8 mouse cellular contexts compared by ENCODE assay signal in genomic region chr8:37062012-37062944, GRCm38 (mm10).
DNase-seq lines count a peak whose midpoint lies in the region; ATAC-seq and TF ChIP-seq lines count a peak whose summit lies in the region.

No protein-coding gene starts in this region.

- H3K27ac ChIP-seq in forebrain, embryonic 15.5 days (replicated peaks): no peak overlapping the region
- no peak overlapping the region for H3K27ac ChIP-seq in hindbrain, embryonic 11.5 days (ENCODE audit: low read depth, low read length)
- H3K27ac ChIP-seq in layer of hippocampus, adult 2 months: no peak overlapping the region

- peak; percentile 78 for ATAC-seq in Patski
- ATAC-seq in forebrain, embryonic 15.5 days (replicated peaks): peak; percentile 81
- peak; percentile 82 for ATAC-seq in hindbrain, embryonic 11.5 days (ENCODE audit: low FRiP score)

- H3K4me3 ChIP-seq in forebrain, embryonic 15.5 days: no peak overlapping the region
- no peak overlapping the region for H3K4me3 ChIP-seq in hindbrain, embryonic 11.5 days (ENCODE audit: low read depth, low read length)
- H3K4me3 ChIP-seq in layer of hippocampus, adult 2 months: no peak overlapping the region

- no peaks in the 10 kb centered on the region for H3K36me3 ChIP-seq in forebrain, embryonic 15.5 days
- H3K36me3 ChIP-seq in hindbrain, embryonic 11.5 days (ENCODE audit: control insufficient read depth, insufficient read depth, low read length): no peaks in the 10 kb centered on the region

- no peak overlapping the region for H3K9ac ChIP-seq in forebrain, embryonic 15.5 days (replicated peaks)
- no peak overlapping the region for H3K9ac ChIP-seq in hindbrain, embryonic 11.5 days (ENCODE audit: low read depth, low read length)

- no peak overlapping the region for H3K4me2 ChIP-seq in forebrain, embryonic 15.5 days (replicated peaks)
- H3K4me2 ChIP-seq in hindbrain, embryonic 11.5 days (replicated peaks; ENCODE audit: low read depth, low read length): no peak overlapping the region

- H3K27me3 ChIP-seq in Patski: no peaks in the 10 kb centered on the region
- no peaks in the 10 kb centered on the region for H3K27me3 ChIP-seq in forebrain, embryonic 15.5 days
- H3K27me3 ChIP-seq in hindbrain, embryonic 11.5 days (ENCODE audit: control insufficient read depth, insufficient read depth, low read length): no peaks in the 10 kb centered on the region

- in situ Hi-C loops in Patski (cut with MboI; ENCODE audit: low pct_unique_long_range_greater_than_20kb): loop anchor here (5.0 to 25.0 kb wide), 5 partner anchors 230 to 850 kb away; no protein-coding TSS in a partner anchor

- CTCF ChIA-PET in Patski (lab: Charles Lee): interaction anchor here (0.6 to 1.8 kb wide), 9 partner anchors 16 to 534 kb away, joined by 3 to 11 read pairs (median 4); partner anchors contain the start of gene AI429214

- TF ChIP-seq CTCF in Patski (IDR thresholded peaks at IDR 0.05): peak; percentile 93
- peak; percentile 92 for TF ChIP-seq CTCF in layer of hippocampus, adult 2 months (conservative IDR thresholded peaks at IDR 0.05)

- 29% methylated on average over 13 of the region's 13 CpGs for WGBS in forebrain, embryonic 15.5 days
- 28% methylated on average over 13 of the region's 13 CpGs for WGBS in hindbrain, embryonic 11.5 days

- DNase-seq in Patski (ENCODE audit: low read depth, low spot score): no peak
- DNase-seq in cerebellum, adult 11-12 months: peak; percentile 4
- DNase-seq in hindbrain, embryonic 11.5 days (ENCODE audit: low spot score): peak; percentile 91
- peak; percentile 23 to 73 for DNase-seq in layer of hippocampus, adult 2 months (ENCODE audit: low spot score in 2 of 2)
- DNase-seq in lung, postnatal 14 days: peak; percentile 90
- DNase-seq in right cerebral cortex, adult 18-20 months: peak; percentile 55
- DNase-seq in yolk sac, embryonic 10.5 days (ENCODE audit: low spot score): peak; percentile 49

- POLR2A ChIA-PET in Patski (lab: Charles Lee): no interaction called here

- no peaks in the 10 kb centered on the region for H3K9me3 ChIP-seq in forebrain, embryonic 15.5 days
- no peaks in the 10 kb centered on the region for H3K9me3 ChIP-seq in hindbrain, embryonic 11.5 days (ENCODE audit: control insufficient read depth, low read length)

- no peaks in the 10 kb centered on the region for H3K4me1 ChIP-seq in forebrain, embryonic 15.5 days
- H3K4me1 ChIP-seq in hindbrain, embryonic 11.5 days (replicated peaks; ENCODE audit: control insufficient read depth, insufficient read depth, low read length): no peaks in the 10 kb centered on the region
